20 mouse cellular contexts compared by ENCODE assay signal in genomic region chr8:108730907-108731440, GRCm38 (mm10).
DNase-seq lines count a peak whose midpoint lies in the region; ATAC-seq and TF ChIP-seq lines count a peak whose summit lies in the region.
"Had no signal": no experiment of that assay in that cellular context is flagged by ENCODE, and none has a peak within 500 bp of the region (broad histone marks: within the 10 kb centered on the region; RNA-seq: fewer than 3 reads in every experiment).

No protein-coding gene starts in this region.

- no peak overlapping the region for H3K4me2 ChIP-seq in forebrain, postnatal 0 days (ENCODE audit: low read depth)
- H3K4me2 ChIP-seq in lung, embryonic 15.5 days: no peak overlapping the region
- H3K4me2 ChIP-seq in neural tube, embryonic 12.5 days (replicated peaks): 0 out of 2 replicates have a peak overlapping the region, but pooled peaks have one; percentile 16
- H3K4me2 ChIP-seq in neural tube, embryonic 15.5 days: no peak overlapping the region
- H3K4me2 ChIP-seq: embryonic facial prominence, embryonic 15.5 days; forebrain, embryonic 15.5 days; heart, embryonic 13.5 days; hindbrain, embryonic 15.5 days had no signal

- no peak for TF ChIP-seq CTCF in forebrain, postnatal 0 days (IDR thresholded peaks at IDR 0.05; ENCODE audit: low read depth)

- peaks cover 23% of the 10 kb centered on the region for H3K27me3 ChIP-seq in forebrain, embryonic 10.5 days (ENCODE audit: poor library complexity, severe bottlenecking)
- H3K27me3 ChIP-seq in forebrain, postnatal 0 days (ENCODE audit: insufficient read depth, low read length): no peaks in the 10 kb centered on the region
- H3K27me3 ChIP-seq in lung, embryonic 15.5 days: no peaks in the 10 kb centered on the region
- H3K27me3 ChIP-seq in neural tube, embryonic 12.5 days (replicated peaks): no peaks in the 10 kb centered on the region
- 0 out of 2 replicates have a peak, but pooled peaks cover 4% of the 10 kb centered on the region for H3K27me3 ChIP-seq in neural tube, embryonic 15.5 days (replicated peaks)
- H3K27me3 ChIP-seq: CH12.LX; embryonic facial prominence, embryonic 15.5 days; heart, embryonic 13.5 days had no signal

- H3K27ac ChIP-seq in forebrain, embryonic 10.5 days: peak overlapping the region; percentile 53; the same call in 1 of the 2 replicates
- H3K27ac ChIP-seq in forebrain, postnatal 0 days (ENCODE audit: low read depth, low read length): no peak overlapping the region
- 0 out of 2 replicates have a peak overlapping the region, but pooled peaks have one; percentile 22 for H3K27ac ChIP-seq in lung, embryonic 15.5 days
- H3K27ac ChIP-seq in neural tube, embryonic 12.5 days: no peak overlapping the region
- H3K27ac ChIP-seq in neural tube, embryonic 15.5 days (replicated peaks): no peak overlapping the region
- H3K27ac ChIP-seq: embryonic facial prominence, embryonic 15.5 days; forebrain, embryonic 15.5 days; heart, adult 2 months; heart, embryonic 13.5 days; hindbrain, embryonic 15.5 days had no signal

- ATAC-seq in forebrain, postnatal 0 days: no peak
- no peak for ATAC-seq in lung, embryonic 15.5 days (ENCODE audit: borderline replicate concordance, extremely low read depth, low FRiP score, low TSS enrichment)
- ATAC-seq in neural tube, embryonic 12.5 days (ENCODE audit: low FRiP score, low read depth): no peak
- ATAC-seq in neural tube, embryonic 15.5 days (ENCODE audit: low FRiP score): no peak
- ATAC-seq in activated CD4-positive, CD25-positive, alpha-beta regulatory T cell, adult 4 months: no peak
- ATAC-seq: forebrain, embryonic 15.5 days had no signal

- no peak overlapping the region for H3K9ac ChIP-seq in forebrain, postnatal 0 days
- no peak overlapping the region for H3K9ac ChIP-seq in lung, embryonic 15.5 days
- no peak overlapping the region for H3K9ac ChIP-seq in neural tube, embryonic 12.5 days
- H3K9ac ChIP-seq in neural tube, embryonic 15.5 days (replicated peaks): no peak overlapping the region
- H3K9ac ChIP-seq: embryonic facial prominence, embryonic 15.5 days; forebrain, embryonic 15.5 days; heart, embryonic 13.5 days; hindbrain, embryonic 15.5 days had no signal

- H3K4me3 ChIP-seq in forebrain, embryonic 10.5 days: no peak overlapping the region
- no peak overlapping the region for H3K4me3 ChIP-seq in forebrain, postnatal 0 days (ENCODE audit: low read depth, low read length)
- H3K4me3 ChIP-seq in lung, embryonic 15.5 days: no peak overlapping the region
- no peak overlapping the region for H3K4me3 ChIP-seq in neural tube, embryonic 12.5 days
- H3K4me3 ChIP-seq in neural tube, embryonic 15.5 days (replicated peaks): no peak overlapping the region
- H3K4me3 ChIP-seq: embryonic facial prominence, embryonic 15.5 days; erythroblast, embryonic 14.5 days; forebrain, embryonic 15.5 days; heart, adult 2 months; heart, embryonic 13.5 days; hindbrain, embryonic 15.5 days had no signal

- no peaks in the 10 kb centered on the region for H3K9me3 ChIP-seq in forebrain, embryonic 10.5 days
- H3K9me3 ChIP-seq in forebrain, postnatal 0 days (ENCODE audit: low read length): no peaks in the 10 kb centered on the region
- H3K9me3 ChIP-seq in lung, embryonic 15.5 days: no peaks in the 10 kb centered on the region
- H3K9me3 ChIP-seq in neural tube, embryonic 12.5 days: no peaks in the 10 kb centered on the region
- H3K9me3 ChIP-seq in neural tube, embryonic 15.5 days (replicated peaks): no peaks in the 10 kb centered on the region
- H3K9me3 ChIP-seq: embryonic facial prominence, embryonic 15.5 days; forebrain, embryonic 15.5 days; heart, embryonic 13.5 days; hindbrain, embryonic 15.5 days had no signal

- DNase-seq in forebrain, embryonic 10.5 days (ENCODE audit: extremely low spot score, low spot score): no peak
- no peak for DNase-seq in forebrain, postnatal 0 days
- DNase-seq in lung, postnatal 10 days: no peak
- DNase-seq: adrenal gland, postnatal 25 days; cerebellum, adult 18-20 months; cerebellum, adult 9-11 months; cerebellum, postnatal 36 days; gastrocnemius, postnatal 10 days; heart, adult 2 months; heart, postnatal 36 days had no signal

- no peaks in the 10 kb centered on the region for H3K36me3 ChIP-seq in forebrain, embryonic 10.5 days (replicated peaks)
- H3K36me3 ChIP-seq in forebrain, postnatal 0 days (ENCODE audit: insufficient read depth): no peaks in the 10 kb centered on the region
- H3K36me3 ChIP-seq in lung, embryonic 15.5 days: no peaks in the 10 kb centered on the region
- H3K36me3 ChIP-seq in neural tube, embryonic 12.5 days: no peaks in the 10 kb centered on the region
- no peaks in the 10 kb centered on the region for H3K36me3 ChIP-seq in neural tube, embryonic 15.5 days
- H3K36me3 ChIP-seq: embryonic facial prominence, embryonic 15.5 days; forebrain, embryonic 15.5 days; heart, embryonic 13.5 days; hindbrain, embryonic 15.5 days had no signal

- peaks cover 90% of the 10 kb centered on the region for H3K4me1 ChIP-seq in forebrain, embryonic 10.5 days
- no peaks in the 10 kb centered on the region for H3K4me1 ChIP-seq in forebrain, postnatal 0 days (ENCODE audit: insufficient read depth)
- peaks cover 84% of the 10 kb centered on the region for H3K4me1 ChIP-seq in lung, embryonic 15.5 days
- H3K4me1 ChIP-seq in neural tube, embryonic 12.5 days: peaks cover 82% of the 10 kb centered on the region
- H3K4me1 ChIP-seq in neural tube, embryonic 15.5 days: peaks cover 63% of the 10 kb centered on the region

- WGBS in forebrain, embryonic 10.5 days: 51% methylated on average over 9 of the region's 9 CpGs
- 41% methylated on average over 9 of the region's 9 CpGs for WGBS in forebrain, postnatal 0 days
- WGBS in lung, embryonic 15.5 days: 29% methylated on average over 9 of the region's 9 CpGs
- 46% methylated on average over 9 of the region's 9 CpGs for WGBS in neural tube, embryonic 12.5 days
- 39% methylated on average over 9 of the region's 9 CpGs for WGBS in neural tube, embryonic 15.5 days

Comparison
In these comparisons a context has a peak if more than half of its experiments do, and no peak if none do; other contexts are left out.
1. H3K27ac ChIP-seq: peak in forebrain, embryonic 10.5 days (single experiment) and lung, embryonic 15.5 days (single experiment); none in forebrain, postnatal 0 days (single experiment), neural tube, embryonic 12.5 days (single experiment) and neural tube, embryonic 15.5 days (single experiment).